Mouse (Mus musculus) limb, embryonic 11.5 days (tissue): ENCODE data around the gene Zbtb22. TPM values are rescaled to one million over a fixed set of nuclear protein-coding genes. Genes with fewer than 3 reads are reported as not detected.
A peak's percentile ranks its signal among the peaks of the same experiment; 100 is the strongest.

Source experiments
- ATAC-seq: fragments of 200-750 bp; cut with Nextera tagmentation; 2 replicates; pipeline ENCODE4 v1.8.0; 2017; ENCODE audit warnings: low read depth; ENCODE audit not compliant: insufficient number of reproducible peaks, low FRiP score, low TSS enrichment
- DNase-seq: peaks from one replicate; pipeline ENCODE4 v3.0.0-alpha.2; 2015; ENCODE audit warnings: low spot score
- H3K27ac ChIP-seq: fragments of 300-500 bp; sonication (generic); replicated peaks from 2 replicates; pipeline ENCODE4 v1.5.1; 2014; ENCODE audit warnings: low read depth, mild to moderate bottlenecking, low read length
- H3K27me3 ChIP-seq: fragments of 300-500 bp; sonication (generic); 2 replicates; pipeline ENCODE4 v1.6.1; 2014; ENCODE audit warnings: mild to moderate bottlenecking, low read length, mixed read lengths; ENCODE audit not compliant: control insufficient read depth, insufficient read depth
- H3K36me3 ChIP-seq: fragments of 300-500 bp; sonication (generic); 2 replicates; pipeline ENCODE4 v1.6.1; 2014; ENCODE audit warnings: mild to moderate bottlenecking, low read length, moderate library complexity, mixed read lengths; ENCODE audit not compliant: control insufficient read depth, insufficient read depth
- H3K4me1 ChIP-seq: fragments of 300-500 bp; sonication (generic); 2 replicates; pipeline ENCODE4 v1.6.1; 2014; ENCODE audit warnings: low read length, mixed read lengths; ENCODE audit not compliant: control insufficient read depth, insufficient read depth
- H3K4me2 ChIP-seq: fragments of 300-500 bp; sonication (generic); 2 replicates; pipeline ENCODE4 v1.6.1; 2014; ENCODE audit warnings: low read depth, mild to moderate bottlenecking, moderate library complexity; ENCODE audit not compliant: severe bottlenecking
- H3K4me3 ChIP-seq: fragments of 300-500 bp; sonication (generic); 2 replicates; pipeline ENCODE4 v1.5.1; 2014; ENCODE audit warnings: low read depth, low read length
- H3K9ac ChIP-seq: fragments of 300-500 bp; sonication (generic); 2 replicates; pipeline ENCODE4 v1.6.1; 2014; ENCODE audit warnings: mild to moderate bottlenecking, low read length
- H3K9me3 ChIP-seq: fragments of 300-500 bp; sonication (generic); 2 replicates; pipeline ENCODE4 v1.6.1; 2016; ENCODE audit warnings: low read length; ENCODE audit not compliant: control insufficient read depth
- WGBS: fragments of 180-500 bp; shearing (Covaris S2); extraction: QIAGEN DNeasy Blood & Tissue Kit; methylation state at CpG from one replicate; pipeline ENCODE4 v1.1.7; 2014; 5-methylcytosine and 5-hydroxymethylcytosine counted together
- polyA plus RNA-seq: library from polyadenylated mRNA; unstranded; fragments of >200 nt; fragmentation: Nextera tagmentation; extraction: Ambion mirVana; gene quantifications from 2 replicates; pipeline ENCODE4 v1.2.1, GENCODE M21; 2014

Zbtb22 gene
- polyA plus RNA-seq, 1 experiment from 2014 or later: 11.8 TPM

- peak within 1 kb of the TSS; percentile 73 for H3K9ac ChIP-seq
- no peak within 1 kb of the TSS for H3K27ac ChIP-seq
- H3K4me2 ChIP-seq: peak within 1 kb of the TSS; percentile 96
- peak within 1 kb of the TSS; percentile 93 for H3K4me3 ChIP-seq
- no peaks in the 10 kb centered on the region for H3K27me3 ChIP-seq
- H3K9me3 ChIP-seq: no peaks in the 10 kb centered on the region
- H3K36me3 ChIP-seq: peaks cover 23% of the 10 kb centered on the region
- H3K4me1 ChIP-seq: peaks cover 11% of the 10 kb centered on the region
- WGBS: under 1% methylated on average over 36 of the region's 36 CpGs
- ATAC-seq (peak; percentile 78), DNase-seq (peak; percentile 87)
Measured at GRCm38 (mm10) chr17:33940206-33940805, 24.6 kb downstream of the Zbtb22 start, which contains the start of the genes Pfdn6 and Wdr46. Gene Pfdn6 (minus strand): TSS chr17:33940343. Gene Wdr46 (plus strand): TSS chr17:33940660.

- peaks cover 19% of the 10 kb centered on the region for H3K36me3 ChIP-seq
- no peaks in the 10 kb centered on the region for H3K9me3 ChIP-seq
- H3K4me1 ChIP-seq: peaks cover 11% of the 10 kb centered on the region
- DNase-seq (no peak), ATAC-seq (0 out of 2 replicates have a peak, but pooled peaks have one; percentile 24)
- no peak overlapping the region for H3K27ac ChIP-seq
- H3K4me2 ChIP-seq: peak overlapping the region; percentile 96
- WGBS: 3% methylated on average over 26 of the region's 26 CpGs
- H3K27me3 ChIP-seq: no peaks in the 10 kb centered on the region
- H3K4me3 ChIP-seq: peak overlapping the region; percentile 93
- H3K9ac ChIP-seq: peak overlapping the region; percentile 73
Measured at GRCm38 (mm10) chr17:33940981-33941380, 25.3 kb downstream of the Zbtb22 start.

GRCm38 (mm10) chr17:33941381-33941780 lies 25.7 kb downstream of the Zbtb22 start:
- 61% methylated on average over 19 of the region's 19 CpGs for WGBS
- Histone ChIP-seq H3K4me1 (peaks cover 11% of the 10 kb centered on the region), H3K9ac (peak overlapping the region; percentile 73), H3K27ac (no peak overlapping the region), H3K9me3 (no peaks in the 10 kb centered on the region), H3K4me2 (peak overlapping the region; percentile 96), H3K36me3 (peaks cover 19% of the 10 kb centered on the region), H3K4me3 (peak overlapping the region; percentile 93), H3K27me3 (no peaks in the 10 kb centered on the region)
- no peak for DNase-seq
- no peak for ATAC-seq

GRCm38 (mm10) chr17:33943454-33943853 lies 27.8 kb downstream of the Zbtb22 start:
- WGBS: 94% methylated on average over 15 of the region's 15 CpGs
- Histone ChIP-seq H3K36me3 (peaks cover 17% of the 10 kb centered on the region), H3K9ac (no peak overlapping the region), H3K9me3 (no peaks in the 10 kb centered on the region), H3K27me3 (no peaks in the 10 kb centered on the region), H3K4me3 (no peak overlapping the region), H3K4me1 (peaks cover 11% of the 10 kb centered on the region), H3K27ac (no peak overlapping the region), H3K4me2 (no peak overlapping the region)
- DNase-seq: no peak
- ATAC-seq: no peak

GRCm38 (mm10) chr17:33947430-33948089 lies 31.9 kb downstream of the Zbtb22 start:
- no peaks in the 10 kb centered on the region for H3K27me3 ChIP-seq
- no peak overlapping the region for H3K9ac ChIP-seq
- H3K9me3 ChIP-seq: no peaks in the 10 kb centered on the region
- H3K4me2 ChIP-seq: no peak overlapping the region
- no peak overlapping the region for H3K4me3 ChIP-seq
- no peak for DNase-seq
- no peak overlapping the region for H3K27ac ChIP-seq
- WGBS: 90% methylated on average over 10 of the region's 10 CpGs
- H3K36me3 ChIP-seq: peaks cover 17% of the 10 kb centered on the region
- no peak for ATAC-seq
- H3K4me1 ChIP-seq: peaks cover 18% of the 10 kb centered on the region

- H3K27ac ChIP-seq: no peak overlapping the region
- no peak overlapping the region for H3K4me2 ChIP-seq
- H3K9ac ChIP-seq: no peak overlapping the region
- H3K36me3 ChIP-seq: peaks cover 20% of the 10 kb centered on the region
- no peaks in the 10 kb centered on the region for H3K9me3 ChIP-seq
- WGBS: 82% methylated on average over 22 of the region's 22 CpGs
- H3K4me1 ChIP-seq: peaks cover 26% of the 10 kb centered on the region
- DNase-seq (no peak), ATAC-seq (no peak)
- no peaks in the 10 kb centered on the region for H3K27me3 ChIP-seq
- no peak overlapping the region for H3K4me3 ChIP-seq
Measured at GRCm38 (mm10) chr17:33948090-33948904, 32.6 kb downstream of the Zbtb22 start.

- Histone ChIP-seq H3K9me3 (no peaks in the 10 kb centered on the region), H3K27me3 (no peaks in the 10 kb centered on the region), H3K4me3 (no peak overlapping the region), H3K4me2 (no peak overlapping the region), H3K9ac (no peak overlapping the region), H3K4me1 (peaks cover 33% of the 10 kb centered on the region), H3K27ac (no peak overlapping the region), H3K36me3 (peaks cover 22% of the 10 kb centered on the region)
- 92% methylated on average over 19 of the region's 19 CpGs for WGBS
- no peak for ATAC-seq
- DNase-seq: no peak
Measured at GRCm38 (mm10) chr17:33948905-33949537, 33.3 kb downstream of the Zbtb22 start.

GRCm38 (mm10) chr17:33950131-33950625 lies 34.5 kb downstream of the Zbtb22 start:
- Histone ChIP-seq H3K9ac (no peak overlapping the region), H3K4me1 (peaks cover 40% of the 10 kb centered on the region), H3K4me2 (peak overlapping the region; percentile 86), H3K27me3 (no peaks in the 10 kb centered on the region), H3K36me3 (peaks cover 17% of the 10 kb centered on the region), H3K9me3 (no peaks in the 10 kb centered on the region), H3K27ac (0 out of 2 replicates have a peak overlapping the region, but pooled peaks have one; percentile 89), H3K4me3 (peak overlapping the region; percentile 44; the same call in 1 of the 2 replicates)
- DNase-seq (no peak), ATAC-seq (no peak)
- 79% methylated on average over 10 of the region's 10 CpGs for WGBS
